Mouse (Mus musculus): ENCODE measurements around the gene 4930579F01Rik.

4930579F01Rik gene

DNA sequence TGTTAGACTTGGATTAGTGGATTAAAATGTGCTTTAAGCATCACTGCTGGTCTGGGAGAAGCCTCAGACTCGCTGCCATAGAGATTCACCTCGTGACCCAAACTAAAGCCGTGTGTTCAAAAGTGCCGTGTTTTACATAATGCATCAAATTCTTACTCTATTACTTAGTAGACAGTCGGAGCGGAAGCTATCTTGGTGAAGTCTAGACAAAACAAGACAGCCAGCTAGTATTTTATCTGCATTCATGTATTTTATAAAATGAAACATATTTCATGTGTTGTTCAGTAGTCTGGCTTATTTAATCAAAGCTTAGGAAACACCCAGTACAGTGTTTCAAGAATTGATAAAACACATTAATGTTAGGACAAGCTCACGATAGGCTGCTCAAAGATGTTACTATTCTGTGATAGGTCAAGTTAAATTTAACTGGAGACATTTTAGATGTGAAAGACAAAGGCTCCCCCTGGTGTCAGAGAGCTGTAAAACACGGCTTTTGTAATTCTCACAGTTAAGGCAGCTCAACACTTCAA is 48.9 kb downstream of the 4930579F01Rik start, which contains the start of gene Mttp:
Gene Mttp (minus strand): TSS at position 327 of the 530 bp plus-strand sequence.
- DNase-seq (ENCODE audit: low read depth, low spot score), result peak; percentile 85

DNA sequence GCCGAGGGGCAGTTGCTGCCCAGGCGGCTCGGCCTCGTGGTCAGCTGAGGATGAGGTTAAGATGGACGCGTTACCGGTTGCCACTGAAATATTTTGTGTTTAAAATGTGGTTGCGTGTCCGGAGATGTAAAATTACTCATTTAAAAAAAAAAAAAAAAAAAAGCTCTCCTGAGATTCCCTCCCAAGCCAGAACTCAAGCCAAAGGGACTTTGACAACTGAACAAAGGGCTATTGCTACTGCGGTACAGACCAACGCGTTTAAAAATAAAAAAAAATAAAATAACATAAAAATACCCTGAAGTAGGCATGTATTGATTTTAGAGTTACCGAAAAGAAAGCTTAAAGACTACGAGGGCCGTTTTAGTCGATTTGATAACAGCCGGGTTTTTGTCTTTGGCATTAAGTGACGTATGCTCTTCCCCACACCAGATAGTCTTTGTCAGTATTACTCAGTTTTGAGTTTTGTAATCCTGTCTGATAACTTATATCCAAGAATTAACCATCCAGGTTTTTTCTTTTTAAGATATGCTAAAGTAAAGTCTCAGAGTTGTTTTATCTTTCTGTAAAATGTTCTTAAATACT is 49.5 kb downstream of the 4930579F01Rik start:
- no peak for DNase-seq (ENCODE audit: low read depth, low spot score)

DNA sequence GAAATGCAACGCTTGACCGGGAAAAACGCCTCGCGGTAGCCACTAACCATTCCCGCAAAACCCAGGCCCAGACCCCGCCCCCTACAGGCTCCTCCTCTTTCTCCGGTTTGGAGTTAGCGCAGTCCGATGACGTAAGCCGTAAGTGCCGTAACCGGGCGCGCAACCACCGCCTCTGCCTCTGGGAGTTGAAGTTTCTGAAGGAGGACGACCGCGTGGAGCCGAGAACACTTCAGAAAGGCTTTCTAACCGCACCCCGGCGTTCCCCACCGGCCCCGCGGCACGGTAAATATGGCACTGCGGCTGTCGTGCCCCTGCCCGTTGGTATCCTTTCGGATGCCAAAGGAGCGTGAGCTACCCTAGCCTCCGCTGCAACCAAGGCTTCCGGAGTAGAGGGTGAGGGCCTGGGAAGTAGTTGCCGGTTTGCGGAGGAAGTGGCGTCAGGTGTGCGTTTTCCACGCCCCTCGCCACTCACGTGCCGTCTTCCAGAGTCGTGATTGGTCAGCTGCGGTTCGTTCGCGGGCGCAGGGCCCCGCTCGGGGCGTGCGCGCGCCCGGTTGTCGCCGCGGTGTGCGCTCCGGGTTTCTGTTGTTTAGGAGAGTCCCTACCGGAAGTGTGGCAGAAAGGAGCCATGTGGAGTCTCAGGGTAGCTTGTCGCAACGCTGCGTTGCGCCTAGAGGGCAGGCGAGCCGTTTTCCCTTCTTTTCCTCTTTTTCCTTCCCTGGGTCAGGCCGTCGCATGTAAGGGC is 50.1 kb downstream of the 4930579F01Rik start, which contains the start of gene Trmt10a:
Gene Trmt10a (plus strand): TSS at position 134 of the 745 bp plus-strand sequence.
- peak; percentile 99 for DNase-seq (ENCODE audit: low read depth, low spot score)

DNA sequence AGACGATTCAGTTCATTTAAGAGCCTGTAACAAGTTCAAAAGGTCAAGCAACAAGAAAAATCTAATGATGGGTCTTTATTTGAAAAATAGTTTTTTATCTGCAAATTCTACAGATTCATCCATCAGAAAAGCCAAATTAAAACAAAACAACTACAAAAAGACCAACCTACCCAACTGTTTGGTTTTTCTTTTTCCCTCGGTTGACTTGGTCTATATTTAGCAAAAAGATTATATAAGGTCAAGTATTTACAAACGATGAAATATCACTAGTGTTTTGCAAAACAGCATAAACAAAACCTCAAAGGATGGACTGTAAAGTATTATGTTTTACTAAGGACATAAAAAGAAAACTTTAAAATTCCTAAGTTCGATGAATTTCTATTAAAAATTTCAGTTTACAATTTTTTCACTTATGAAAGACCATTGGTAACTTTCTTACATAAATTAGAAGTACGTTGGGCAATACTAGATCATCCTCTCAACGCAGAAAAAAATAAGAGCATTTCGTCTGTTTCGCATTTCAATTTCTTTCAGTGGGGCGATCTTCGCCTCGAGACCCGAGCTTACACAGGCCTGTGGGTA is 50.8 kb downstream of the 4930579F01Rik start:
- no peak for DNase-seq (ENCODE audit: low read depth, low spot score)

DNA sequence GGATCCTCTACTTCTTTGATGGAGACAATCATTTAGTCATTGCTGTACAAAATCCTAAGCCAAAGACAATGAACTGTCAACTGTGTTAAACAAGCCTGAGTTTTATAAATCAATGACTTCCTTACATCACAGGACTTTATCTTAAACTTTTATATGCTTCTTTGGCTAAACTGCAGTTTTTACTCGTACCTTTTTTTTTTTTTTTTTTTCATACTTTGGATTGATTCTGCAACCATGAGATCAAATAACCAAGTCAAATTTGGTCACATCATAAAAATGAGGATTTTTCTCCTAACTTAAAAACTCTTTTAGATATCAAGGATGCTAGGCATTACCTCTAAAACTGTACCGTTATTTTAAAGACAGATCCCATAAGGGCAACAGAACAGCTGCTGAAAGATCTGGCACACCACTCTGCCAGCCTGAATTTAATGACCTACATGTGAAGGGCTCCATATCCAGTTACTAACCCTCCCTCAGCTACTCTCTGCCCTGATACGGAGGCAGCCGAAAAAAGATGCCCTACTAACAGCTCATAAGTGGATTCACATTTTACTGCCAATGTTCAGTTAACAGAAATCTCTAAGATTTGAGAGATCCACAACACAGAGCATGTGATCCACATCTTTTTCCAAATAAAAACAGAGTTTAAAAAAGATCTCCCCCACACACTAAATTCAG is 51.4 kb downstream of the 4930579F01Rik start:
- no peak for DNase-seq (ENCODE audit: low read depth, low spot score)

DNA sequence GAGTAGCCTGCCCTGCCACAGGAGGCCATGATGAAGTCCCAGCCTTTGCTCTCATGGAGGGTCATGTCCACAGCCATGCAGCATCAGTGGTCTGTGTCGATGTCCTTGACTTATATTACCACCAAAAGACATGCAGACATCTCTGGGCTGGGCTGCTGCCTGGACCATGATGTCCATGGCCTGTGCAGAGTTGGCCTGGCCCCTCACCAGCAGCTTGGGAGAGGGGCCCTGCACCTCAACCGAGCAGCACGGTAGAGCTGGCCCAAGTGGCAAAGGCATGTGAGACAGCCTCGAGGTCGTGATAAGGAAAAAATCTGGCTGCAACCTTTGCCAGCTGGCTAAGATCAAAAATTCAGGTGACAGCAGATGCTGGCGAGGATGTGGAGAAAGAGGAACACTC is 54.0 kb downstream of the 4930579F01Rik start:
- DNase-seq (ENCODE audit: low read depth, low spot score), result no peak

DNA sequence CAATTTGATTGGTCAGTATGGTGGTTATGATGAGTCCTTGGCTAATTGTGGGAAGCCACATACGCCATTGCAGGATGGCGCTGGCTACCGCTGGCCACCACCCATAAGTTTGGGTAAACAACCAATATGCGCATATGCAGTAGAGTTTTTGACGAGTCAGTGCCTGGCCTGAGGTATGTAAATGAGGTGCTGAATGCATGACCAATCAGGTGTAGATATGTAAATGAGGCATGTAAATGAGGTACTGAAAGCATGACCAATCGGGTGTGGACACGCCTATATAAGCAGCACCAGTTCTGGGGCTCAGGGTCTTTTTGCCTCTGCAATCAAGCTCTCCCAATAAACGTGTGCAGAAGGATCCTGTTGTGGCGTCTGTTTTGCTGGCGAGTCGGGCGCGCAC is 55.5 kb downstream of the 4930579F01Rik start:
- DNase-seq (ENCODE audit: low read depth, low spot score), result peak; percentile 44

DNA sequence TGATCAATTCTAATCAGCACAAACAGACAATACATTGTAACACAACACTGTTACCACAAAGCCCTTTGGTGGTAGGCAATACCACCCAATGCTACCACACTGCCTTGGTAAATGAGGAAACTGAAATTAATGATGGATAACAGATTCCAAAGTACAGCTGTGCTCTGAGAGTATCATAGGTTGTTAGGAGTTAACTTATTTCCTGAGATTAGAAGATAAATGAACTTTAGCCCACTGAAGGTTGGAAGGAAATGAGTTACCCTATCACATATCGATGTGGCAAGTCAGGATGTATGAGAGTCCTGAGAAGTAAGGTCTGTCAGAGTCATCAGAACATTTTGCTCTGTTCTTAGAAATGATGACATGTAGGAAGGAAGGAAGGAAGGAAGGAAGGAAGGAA is 59.1 kb downstream of the 4930579F01Rik start:
- no peak for DNase-seq (ENCODE audit: low read depth, low spot score)

DNA sequence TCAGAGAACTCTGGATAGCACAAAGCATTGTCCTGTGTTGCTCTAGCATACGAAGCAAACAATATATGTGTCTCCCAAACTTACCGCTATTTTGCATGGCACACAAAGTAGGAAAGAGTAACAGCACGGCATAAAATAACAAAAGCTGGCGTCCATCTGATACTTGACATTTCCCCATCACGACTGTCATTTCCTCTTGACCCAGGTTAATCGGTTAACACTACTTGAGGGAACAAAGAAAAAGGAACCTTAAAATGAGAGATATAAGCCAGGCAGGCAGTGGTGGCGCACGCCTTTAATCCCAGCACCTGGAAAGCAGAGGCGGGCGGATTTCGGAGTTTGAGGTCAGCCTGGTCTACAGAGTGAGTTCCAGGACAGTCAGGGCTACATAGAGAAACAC is 59.7 kb downstream of the 4930579F01Rik start:
- no peak for DNase-seq (ENCODE audit: low read depth, low spot score)

DNA sequence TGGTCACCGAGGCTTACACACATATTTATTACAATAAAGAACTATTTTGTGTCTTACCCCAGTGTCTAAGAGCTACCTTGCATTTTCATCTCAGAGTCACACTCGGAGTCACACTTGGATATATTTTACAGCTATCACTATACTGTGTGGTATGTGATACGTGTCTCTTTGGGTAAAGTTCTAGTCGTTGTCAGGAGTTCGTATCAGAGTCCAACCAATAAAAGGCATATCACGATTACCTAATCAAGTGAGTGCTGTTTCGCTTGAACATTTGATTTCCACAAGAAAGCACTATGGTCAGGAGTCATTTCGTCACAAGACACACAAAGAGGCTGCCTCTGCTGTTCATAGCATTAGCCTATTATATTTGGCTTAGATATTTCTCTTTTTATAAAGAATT is 60.2 kb downstream of the 4930579F01Rik start:
- no peak for DNase-seq (ENCODE audit: low read depth, low spot score)

DNA sequence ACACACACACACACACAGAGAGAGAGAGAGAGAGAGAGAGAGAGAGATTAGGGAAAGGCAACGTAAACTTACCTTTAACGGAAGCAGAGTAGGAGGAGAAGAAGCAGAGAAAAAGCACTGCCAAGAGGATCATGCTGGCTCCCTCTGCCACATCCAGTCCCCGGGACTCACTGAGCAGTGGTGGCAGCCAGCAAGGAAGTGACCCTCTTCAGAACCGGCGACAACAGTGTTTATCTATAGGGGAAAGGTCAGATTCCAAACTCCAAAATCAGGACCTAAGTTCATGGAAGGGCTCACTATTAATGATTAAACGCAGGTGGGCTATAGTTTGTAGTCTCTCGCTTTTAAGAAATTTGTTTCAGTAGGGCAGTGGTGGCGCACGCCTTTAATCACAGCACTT is 62.5 kb downstream of the 4930579F01Rik start:
- DNase-seq (ENCODE audit: low read depth, low spot score), result no peak

DNA sequence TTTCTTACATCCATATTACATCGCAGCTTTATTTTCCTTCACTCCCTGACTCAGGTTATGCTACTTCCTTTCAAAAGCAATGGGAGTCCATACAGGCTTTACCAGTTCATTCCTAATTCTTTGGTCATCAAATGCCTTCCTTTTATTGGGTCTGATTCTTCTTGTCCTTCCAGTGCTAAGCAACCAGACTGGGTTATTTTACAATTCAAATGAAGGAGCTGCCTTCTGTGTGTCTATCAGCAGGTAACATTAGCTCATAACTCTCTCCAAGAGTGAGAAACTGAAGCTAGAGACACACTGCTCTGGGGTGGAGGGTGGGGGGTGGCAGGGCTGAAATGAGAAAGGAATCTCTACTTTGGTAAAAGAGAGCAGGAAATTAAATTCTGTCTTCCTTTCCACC is 62.9 kb downstream of the 4930579F01Rik start:
- no peak for DNase-seq (ENCODE audit: low read depth, low spot score)

DNA sequence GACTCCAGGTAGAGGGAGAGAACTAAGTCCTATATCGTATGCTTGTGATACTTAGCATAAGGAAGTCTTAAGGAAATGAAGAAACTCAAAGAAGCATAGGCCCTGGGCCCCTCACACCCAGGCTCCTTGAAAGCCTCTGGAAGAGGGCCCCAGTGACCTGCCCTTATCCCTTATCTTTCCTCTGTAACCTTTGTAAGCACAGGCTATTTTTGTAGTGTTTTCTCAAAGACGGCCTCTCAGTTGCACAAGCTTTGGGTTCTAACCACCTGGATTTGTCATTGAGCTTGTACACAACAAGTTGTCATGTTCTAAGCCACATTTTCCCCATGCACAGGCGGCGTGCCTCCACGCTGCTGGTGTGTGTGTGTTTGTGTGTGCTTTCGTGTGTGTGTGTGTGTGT is 64.5 kb downstream of the 4930579F01Rik start:
- no peak for DNase-seq (ENCODE audit: low read depth, low spot score)

DNA sequence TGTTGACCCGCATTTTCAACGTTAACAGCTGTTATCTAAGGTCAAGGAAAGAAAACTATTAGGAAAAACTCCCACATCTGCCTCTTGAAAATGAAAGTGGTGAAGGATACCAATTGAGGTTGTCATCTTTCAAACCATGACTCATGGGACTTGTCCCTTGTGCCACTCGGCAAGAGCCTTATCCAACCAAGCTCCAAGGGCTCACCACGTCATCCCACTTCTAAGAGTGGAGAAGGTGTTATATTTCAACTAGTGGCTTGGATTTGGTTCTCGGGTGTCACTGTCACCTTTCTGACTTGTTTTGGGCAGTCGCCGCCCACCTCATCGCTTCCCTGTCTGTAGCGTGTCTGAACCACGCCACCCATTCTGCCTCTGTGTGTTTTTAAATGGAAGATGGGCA is 69.8 kb downstream of the 4930579F01Rik start:
- DNase-seq (ENCODE audit: low read depth, low spot score), result no peak

DNA sequence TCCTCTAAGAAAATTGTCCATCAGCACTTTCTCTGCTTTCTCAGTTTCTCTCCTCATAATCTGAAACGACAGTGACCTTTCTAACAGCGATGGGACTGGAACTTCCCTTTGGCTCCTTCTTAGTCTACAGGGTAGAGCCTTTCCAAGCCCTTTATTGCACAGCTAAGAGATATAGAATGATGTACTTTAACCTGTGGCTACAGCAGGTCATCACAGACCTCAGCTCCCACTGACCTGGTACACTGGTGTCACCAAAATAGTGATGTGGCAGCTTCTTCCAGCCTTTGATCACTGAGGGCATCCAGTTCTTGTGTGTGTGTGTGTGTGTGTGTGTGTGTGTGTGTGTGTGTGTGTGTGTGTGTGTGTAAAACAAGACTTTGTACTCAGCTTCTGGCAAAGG is 72.2 kb downstream of the 4930579F01Rik start:
- DNase-seq (ENCODE audit: low read depth, low spot score), result no peak

DNA sequence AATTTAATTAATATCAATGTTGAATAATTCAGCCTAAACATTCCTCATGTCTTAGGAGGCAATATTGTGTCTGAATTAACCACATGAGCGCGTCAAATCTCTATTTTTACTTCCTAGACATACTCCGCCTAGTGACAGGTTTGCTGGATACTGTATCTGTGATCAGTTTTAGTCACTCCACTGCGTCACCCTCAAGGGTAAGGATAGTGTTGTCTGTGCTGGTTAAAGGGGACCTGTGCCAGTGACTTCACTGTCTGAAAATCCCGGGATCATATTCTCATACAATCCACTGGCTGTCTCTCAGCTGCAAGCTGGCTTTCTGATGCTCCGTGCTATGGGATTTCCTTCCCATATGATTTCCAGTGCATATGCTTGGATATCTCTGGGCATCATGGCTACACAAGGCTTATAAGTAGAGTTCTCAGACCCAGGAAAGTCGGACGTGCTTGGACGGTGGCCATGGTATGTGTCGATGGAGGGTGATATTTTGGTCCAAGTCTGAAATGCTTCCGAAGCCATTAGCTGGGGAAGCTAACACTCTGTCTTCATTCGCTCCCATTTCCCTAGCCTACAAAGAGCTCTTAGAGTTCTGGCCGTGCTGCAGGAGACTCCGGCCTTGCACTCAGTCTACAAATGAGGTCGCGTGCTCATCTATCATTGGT is 74.0 kb downstream of the 4930579F01Rik start:
- no peak for DNase-seq (ENCODE audit: low read depth, low spot score)

DNA sequence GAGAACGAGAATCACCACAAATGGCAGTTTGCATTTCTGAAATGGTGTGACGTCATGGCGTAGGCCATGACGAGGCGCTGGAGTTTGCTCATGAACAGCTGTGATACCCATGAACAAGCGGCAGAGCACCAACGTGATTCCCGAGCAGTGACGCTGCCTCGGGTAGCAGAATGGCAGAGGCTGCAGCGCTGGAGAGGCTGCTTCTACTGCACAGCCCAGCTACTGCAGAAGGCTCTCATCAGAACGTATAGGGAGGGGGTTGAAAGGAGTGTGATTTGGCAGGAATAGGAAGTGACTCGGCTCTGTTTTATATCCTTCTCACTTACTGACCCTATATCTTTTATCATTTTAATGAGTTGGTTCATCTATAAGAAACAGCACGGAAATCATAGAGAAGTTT is 74.8 kb downstream of the 4930579F01Rik start:
- DNase-seq (ENCODE audit: low read depth, low spot score), result no peak

DNA sequence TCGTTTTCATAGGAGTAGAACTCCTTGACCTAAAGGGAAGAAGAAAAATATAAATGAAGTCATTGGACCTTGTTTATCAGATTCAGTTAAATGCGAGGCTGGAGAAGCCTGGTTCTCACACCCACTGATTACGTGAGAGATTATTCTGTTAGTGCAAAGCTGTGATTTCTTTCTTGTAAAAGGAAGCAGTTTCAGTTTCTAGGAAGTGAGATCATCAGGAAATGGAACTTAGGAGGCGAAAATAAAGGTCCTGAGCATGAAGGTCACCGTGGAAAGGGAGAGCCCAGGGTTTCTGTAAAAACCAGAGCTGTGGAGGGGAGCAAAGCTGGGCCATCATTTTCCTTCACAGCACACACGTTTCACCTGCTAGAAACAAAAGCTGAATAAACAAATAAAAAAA is 75.2 kb downstream of the 4930579F01Rik start:
- no peak for DNase-seq (ENCODE audit: low read depth, low spot score)

DNA sequence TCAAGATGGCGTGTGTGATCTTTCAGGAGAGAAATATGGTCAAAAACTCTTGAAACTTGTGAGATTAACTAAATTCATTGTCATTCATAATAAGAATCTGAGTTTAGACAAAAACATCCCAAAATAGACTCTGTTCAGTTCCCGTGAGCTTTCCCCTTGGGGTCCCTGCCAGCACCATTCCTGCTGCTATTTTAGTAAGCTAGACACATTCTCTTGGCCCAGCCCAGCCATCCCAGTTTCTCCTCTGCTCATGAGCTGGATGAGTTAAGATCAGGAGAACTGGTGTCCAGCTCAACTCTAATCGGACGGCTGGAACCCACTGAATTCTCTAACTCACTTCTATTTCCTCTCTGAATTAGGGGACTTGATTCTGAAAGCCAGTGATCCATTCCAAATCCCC is 76.8 kb downstream of the 4930579F01Rik start:
- no peak for DNase-seq (ENCODE audit: low read depth, low spot score)

DNA sequence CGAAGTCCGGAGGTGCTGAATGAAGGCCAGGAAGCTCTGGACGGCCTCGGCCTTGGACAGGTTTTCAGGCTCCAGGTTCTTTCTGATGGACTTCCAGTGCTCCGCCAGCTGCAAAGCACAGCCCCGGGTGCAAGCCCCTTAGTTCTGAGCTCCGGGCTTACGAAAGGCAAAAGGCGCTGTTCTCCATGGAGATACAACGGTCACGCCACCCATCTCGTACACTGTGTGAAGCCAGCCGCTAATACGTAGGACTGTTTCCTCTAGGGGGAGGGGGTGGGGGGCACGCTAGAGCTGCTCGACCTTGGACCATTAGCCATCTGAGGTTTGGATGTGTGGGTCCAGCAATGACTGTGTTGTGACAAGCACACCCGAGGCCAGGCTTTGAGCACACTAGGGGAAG is 79.5 kb downstream of the 4930579F01Rik start:
- DNase-seq (ENCODE audit: low read depth, low spot score), result peak; percentile 68
